Mouse (Mus musculus) embryonic facial prominence, embryonic 10.5 days (tissue): Measurements from ENCODE around the gene Cfap299. TPM values are rescaled to one million over a fixed set of nuclear protein-coding genes. Genes with fewer than 3 reads are reported as not detected.
A peak's percentile ranks its signal among the peaks of the same experiment; 100 is the strongest.

Experiments
- DNase-seq: peaks from one replicate; pipeline ENCODE4 v3.0.0-alpha.2; 2017; ENCODE audit warnings: low spot score
- H3K27ac ChIP-seq: fragments of 300-500 bp; sonication (generic); replicated peaks from 2 replicates; pipeline ENCODE4 v1.5.1; 2016; ENCODE audit warnings: mild to moderate bottlenecking
- H3K27me3 ChIP-seq: fragments of 300-500 bp; sonication (generic); replicated peaks from 2 replicates; pipeline ENCODE4 v1.6.1; 2016; ENCODE audit warnings: low read depth, mild to moderate bottlenecking; ENCODE audit not compliant: poor library complexity, severe bottlenecking
- H3K36me3 ChIP-seq: fragments of 300-500 bp; sonication (generic); replicated peaks from 2 replicates; pipeline ENCODE4 v1.6.1; 2016; ENCODE audit warnings: mild to moderate bottlenecking, moderate library complexity
- H3K4me1 ChIP-seq: fragments of 300-500 bp; sonication (generic); 2 replicates; pipeline ENCODE4 v1.6.1; 2016
- H3K4me3 ChIP-seq: fragments of 300-500 bp; sonication (generic); 2 replicates; pipeline ENCODE4 v1.5.1; 2016; ENCODE audit warnings: mild to moderate bottlenecking, moderate library complexity
- H3K9me3 ChIP-seq: fragments of 300-500 bp; sonication (generic); 2 replicates; pipeline ENCODE4 v1.6.1; 2016; ENCODE audit warnings: mild to moderate bottlenecking
- WGBS: fragments of 180-500 bp; shearing (Covaris S2); methylation state at CpG from one replicate; pipeline ENCODE4 v1.1.7; 2016; 5-methylcytosine and 5-hydroxymethylcytosine counted together
- microRNA counts: library from miRNA; unstranded; fragments of <30 nt; microRNA quantifications from one replicate; lab custom pipeline; 2017
- microRNA-seq: library from miRNA; unstranded; fragments of <30 nt; microRNA quantifications from one replicate; pipeline ENCODE4, GENCODE M21; 2017
- polyA plus RNA-seq: library from polyadenylated mRNA; unstranded; fragments of >200 nt; fragmentation: Nextera tagmentation; extraction: Ambion mirVana; gene quantifications from 2 replicates; pipeline ENCODE4 v1.2.1, GENCODE M21; 2016

Cfap299 gene
- polyA plus RNA-seq, 1 experiment from 2014 or later = 0.26 TPM

- H3K4me1 ChIP-seq = no peaks in the 10 kb centered on the region
- DNase-seq = no peak
- no peaks in the 10 kb centered on the region for H3K36me3 ChIP-seq
- no peaks in the 10 kb centered on the region for H3K9me3 ChIP-seq
- no peak overlapping the region for H3K4me3 ChIP-seq
- H3K27me3 ChIP-seq = no peaks in the 10 kb centered on the region
- no peak overlapping the region for H3K27ac ChIP-seq
- 85% methylated on average over 9 of the region's 9 CpGs for WGBS
These were observed 504.7 kb downstream of the Cfap299 start for GRCm38 (mm10) chr5:98833760-98834159.

GRCm38 (mm10) chr5:98834300-98834699 is 505.2 kb downstream of the Cfap299 start:
- H3K36me3 ChIP-seq = no peaks in the 10 kb centered on the region
- no peaks in the 10 kb centered on the region for H3K9me3 ChIP-seq
- H3K4me3 ChIP-seq = no peak overlapping the region
- WGBS = 92% methylated on average over 6 of the region's 6 CpGs
- H3K27ac ChIP-seq = no peak overlapping the region
- no peaks in the 10 kb centered on the region for H3K4me1 ChIP-seq
- DNase-seq = no peak
- no peaks in the 10 kb centered on the region for H3K27me3 ChIP-seq

GRCm38 (mm10) chr5:98842600-98843310 is 513.7 kb downstream of the Cfap299 start:
- Histone ChIP-seq H3K4me3 (no peak overlapping the region), H3K36me3 (no peaks in the 10 kb centered on the region), H3K27ac (no peak overlapping the region), H3K4me1 (no peaks in the 10 kb centered on the region), H3K27me3 (no peaks in the 10 kb centered on the region), H3K9me3 (no peaks in the 10 kb centered on the region)
- 91% methylated on average over 7 of the region's 7 CpGs for WGBS
- no peak for DNase-seq

GRCm38 (mm10) chr5:98844664-98845063 is 515.6 kb downstream of the Cfap299 start:
- no peaks in the 10 kb centered on the region for H3K27me3 ChIP-seq
- no peaks in the 10 kb centered on the region for H3K36me3 ChIP-seq
- H3K4me1 ChIP-seq = no peaks in the 10 kb centered on the region
- H3K9me3 ChIP-seq = no peaks in the 10 kb centered on the region
- H3K4me3 ChIP-seq = no peak overlapping the region
- H3K27ac ChIP-seq = no peak overlapping the region
- no peak for DNase-seq
- 83% methylated on average over 1 of the region's 1 CpGs for WGBS

MicroRNA genes within 50 kb of the gene (microRNA counts, 519-probe panel; counts per million panel counts)
- 188 counts per million, percentile 57 among the panel's probes with 10 or more counts for microRNA mmu-miR-703 (lab: Ali Mortazavi, UCI)

Small RNAs within 50 kb of the gene (microRNA-seq; reads per million reads assigned to microRNA genes)
- gene Mir703 = not detected

Other genes with a start within 250 kb of the Cfap299 start
- gene Prdm8, start 162.1 kb upstream of the Cfap299 start, polyA plus RNA-seq = 0.05 and 0.19 TPM in 2 replicates
- gene Fgf5, start 75.1 kb upstream of the Cfap299 start, polyA plus RNA-seq = 0.52 and 0.65 TPM in 2 replicates
- not detected in 2 replicates for gene Gm11111, start 223.4 kb downstream of the Cfap299 start, polyA plus RNA-seq